Mouse (Mus musculus): ENCODE data around the gene Pald1.

Gene Pald1

DNA sequence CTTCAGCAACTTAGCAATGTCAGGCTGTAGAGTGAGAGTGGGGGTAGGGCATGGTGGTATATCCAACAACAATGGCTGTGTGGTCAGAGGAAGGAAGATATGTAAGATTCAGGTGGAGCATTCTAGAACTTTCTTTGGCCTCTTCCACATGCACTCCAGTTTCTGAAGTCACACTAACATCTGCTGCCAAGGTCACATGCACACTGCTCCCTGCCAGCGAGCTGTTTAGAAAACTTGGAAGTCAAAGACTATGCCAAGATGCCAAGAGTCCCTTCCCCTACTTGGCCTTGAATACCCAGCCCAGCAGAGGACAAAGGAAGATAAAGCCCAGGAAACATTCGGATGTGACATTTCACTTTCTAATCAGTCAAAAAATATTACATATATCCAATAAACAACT, 19.6 kb upstream of the Pald1 start:
- in situ Hi-C loops (cut with MboI, MseI): no loop called here

DNA sequence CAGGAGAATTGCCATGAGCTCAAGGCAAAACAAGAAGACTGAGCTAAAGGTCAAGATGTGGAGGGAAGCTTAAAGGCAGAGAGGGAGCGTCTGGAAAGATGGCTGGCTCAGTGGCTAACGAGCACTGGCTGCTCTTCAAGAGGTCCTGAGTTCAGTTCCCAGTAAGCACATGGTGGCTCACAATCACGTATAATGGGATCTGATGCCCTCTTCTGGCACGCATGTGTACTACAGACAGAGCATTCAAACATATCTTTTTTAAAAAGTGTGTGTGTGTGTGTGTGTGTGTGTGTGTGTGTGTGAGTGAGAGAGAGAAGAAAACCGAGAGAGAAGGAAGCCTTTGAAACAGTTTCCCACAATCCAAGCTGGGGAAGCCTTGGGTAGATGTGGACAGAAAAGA, 19.1 kb upstream of the Pald1 start:
- in situ Hi-C loops (cut with MboI, MseI): no loop called here

DNA sequence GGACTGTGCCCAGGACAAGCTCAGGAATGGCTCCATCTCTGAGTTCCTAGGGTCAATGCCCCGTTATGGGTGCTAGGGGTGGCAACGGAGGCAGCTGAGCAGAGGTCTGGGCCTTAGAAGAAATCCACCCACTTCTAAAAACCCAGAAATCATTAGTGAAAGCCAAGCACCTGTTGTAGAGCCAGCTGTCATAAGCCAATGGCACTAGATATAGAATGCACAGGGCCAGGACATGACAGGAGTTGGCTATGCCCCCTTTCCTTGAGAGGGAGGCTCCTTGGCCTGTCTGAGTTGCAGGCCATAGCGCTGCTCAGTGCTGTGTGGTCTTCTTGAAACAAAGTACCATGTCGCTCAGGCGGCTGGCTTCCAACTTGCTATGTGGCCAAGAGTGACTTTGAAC, 17.1 kb upstream of the Pald1 start:
- in situ Hi-C loops (cut with MboI, MseI): no loop called here

DNA sequence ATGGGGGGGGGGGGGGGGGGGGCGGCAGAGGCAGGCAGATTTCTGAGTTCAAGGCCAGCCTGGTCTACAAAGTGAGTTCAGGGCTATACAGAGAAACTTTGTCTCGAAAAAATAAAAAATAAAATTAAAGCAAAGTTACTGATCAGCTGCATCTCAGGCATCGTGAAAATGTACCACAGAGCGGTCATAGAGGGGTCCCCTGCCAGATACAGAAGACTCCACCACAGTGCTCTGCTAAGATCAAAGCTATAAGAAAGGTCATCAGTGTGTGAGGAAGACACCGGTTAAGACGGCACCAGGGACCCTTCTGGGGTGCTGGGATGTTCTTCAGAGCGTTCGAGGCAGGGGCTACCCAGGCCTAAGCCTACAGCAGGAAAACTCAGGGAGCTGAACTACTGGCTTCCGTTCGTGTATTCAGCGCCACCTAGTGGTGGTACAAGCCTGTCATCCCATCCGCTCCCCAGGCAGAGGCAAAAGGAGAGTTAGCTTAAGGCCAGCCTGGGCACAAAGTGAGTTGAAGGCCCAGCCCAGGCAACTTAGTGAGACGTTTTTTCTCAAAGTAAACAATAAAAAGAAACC, 15.9 kb upstream of the Pald1 start:
- in situ Hi-C loops (cut with MboI, MseI): no loop called here

DNA sequence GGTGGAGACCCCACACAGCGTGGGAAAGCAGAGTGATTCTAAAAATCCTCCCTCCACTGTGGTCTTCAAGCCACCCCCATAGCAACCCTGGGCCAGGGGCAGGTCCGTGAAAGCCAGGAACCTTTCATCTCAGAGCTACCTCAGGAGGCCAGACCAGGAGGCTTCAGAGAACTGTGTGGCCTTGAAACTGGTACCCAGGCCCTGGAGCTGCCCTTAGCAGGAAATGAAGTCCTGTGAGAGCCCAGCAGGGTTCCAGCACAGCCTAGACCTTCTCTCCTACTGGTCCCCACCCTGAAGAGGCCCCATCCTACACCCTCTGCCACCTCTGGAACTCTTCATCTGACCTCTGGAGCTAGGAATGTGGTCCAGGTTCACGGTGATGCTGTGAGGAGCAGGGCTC, 14.8 kb upstream of the Pald1 start:
- in situ Hi-C loops (cut with MboI, MseI): no loop called here

DNA sequence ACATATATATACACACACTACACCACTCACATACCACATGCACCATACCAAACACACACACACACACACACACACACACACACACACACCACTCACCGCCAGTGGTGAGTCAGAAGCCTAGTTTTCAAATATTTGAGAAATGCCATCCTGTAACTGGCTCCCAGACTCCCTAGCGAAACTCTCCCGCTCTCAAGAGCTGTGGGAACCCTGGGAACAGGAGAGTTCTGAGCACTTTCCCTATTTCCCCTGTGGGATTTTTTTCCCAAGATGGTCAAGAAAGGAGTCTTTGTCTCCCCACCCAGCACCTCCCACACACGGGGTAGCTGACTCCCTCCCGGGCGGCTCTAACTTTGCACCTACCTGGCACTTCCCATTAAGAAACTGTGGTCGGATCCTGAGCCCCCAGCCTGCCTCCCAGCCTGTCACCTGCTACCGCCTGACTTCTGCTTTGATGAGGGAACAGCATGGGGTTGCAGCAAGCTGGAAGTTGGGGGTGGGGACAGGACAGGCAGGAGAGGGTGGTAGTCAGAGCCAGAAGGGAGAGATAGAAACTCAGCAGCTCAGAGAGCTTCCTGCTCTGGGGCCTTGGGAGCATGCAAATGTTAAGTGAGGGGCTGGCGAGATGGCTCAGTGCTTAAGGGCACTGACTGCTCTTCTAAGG, 11.3 kb upstream of the Pald1 start:
- in situ Hi-C loops (cut with MboI, MseI): no loop called here

DNA sequence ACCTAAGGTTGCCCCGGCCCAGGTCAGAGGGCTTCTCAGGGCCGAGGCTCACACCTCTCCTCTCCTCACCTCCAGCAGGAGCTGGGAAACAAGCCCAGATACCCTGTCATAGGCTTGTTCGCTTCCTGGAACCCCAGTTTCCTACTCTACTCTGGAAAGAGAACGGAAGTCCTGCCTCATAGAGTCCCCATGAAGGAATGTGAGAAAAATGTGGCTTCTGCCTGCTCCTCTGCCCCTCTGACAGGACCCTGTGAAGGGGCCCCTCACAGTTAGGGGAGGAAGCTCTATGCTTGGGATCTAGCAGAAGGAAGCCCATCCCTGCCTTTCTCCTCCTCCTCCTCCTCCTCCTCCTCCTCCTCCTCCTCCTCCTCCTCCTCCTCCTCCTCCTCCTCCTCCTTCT, 9.3 kb upstream of the Pald1 start:
- in situ Hi-C loops (cut with MboI, MseI): no loop called here

DNA sequence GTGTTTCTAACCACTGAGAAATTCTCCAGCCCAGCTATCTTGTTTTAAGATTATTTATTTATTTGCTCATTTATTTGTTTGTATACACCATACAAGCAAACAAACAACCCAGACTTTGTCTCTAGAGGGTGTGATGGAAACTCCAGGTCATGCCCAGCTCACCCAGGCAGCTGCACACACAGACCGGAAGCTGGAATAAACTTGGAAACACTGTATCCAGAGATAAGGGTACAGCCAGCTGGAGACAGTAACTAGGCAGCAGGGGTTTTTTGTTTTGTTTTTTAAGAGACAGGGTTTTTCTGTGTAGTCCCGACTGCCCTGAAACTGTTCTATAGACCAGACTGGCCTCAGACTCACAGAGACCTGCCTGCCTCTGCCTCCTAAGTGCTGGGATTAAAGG, 6.8 kb upstream of the Pald1 start:
- in situ Hi-C loops (cut with MboI, MseI): no loop called here

DNA sequence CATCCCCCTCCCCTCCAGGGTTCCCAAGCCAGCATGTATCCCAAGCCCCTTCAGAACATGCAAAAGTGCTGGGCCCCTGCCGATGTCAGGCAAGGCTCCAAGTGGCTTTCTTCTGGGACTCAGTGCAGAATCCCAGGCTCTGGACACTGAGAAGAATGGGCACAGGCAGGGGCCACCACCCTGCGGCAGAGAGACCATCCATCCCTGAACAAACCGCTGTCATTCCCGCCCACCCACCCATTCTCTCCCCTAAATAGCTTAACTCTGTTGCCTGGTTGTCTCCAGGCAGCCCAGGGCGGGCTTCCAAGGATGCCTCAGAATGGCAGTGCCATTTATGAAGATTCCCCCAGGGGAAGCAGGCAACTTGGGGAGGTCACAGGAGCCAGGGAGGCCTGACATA, 5.7 kb upstream of the Pald1 start:
- in situ Hi-C loops (cut with MboI, MseI): no loop called here

DNA sequence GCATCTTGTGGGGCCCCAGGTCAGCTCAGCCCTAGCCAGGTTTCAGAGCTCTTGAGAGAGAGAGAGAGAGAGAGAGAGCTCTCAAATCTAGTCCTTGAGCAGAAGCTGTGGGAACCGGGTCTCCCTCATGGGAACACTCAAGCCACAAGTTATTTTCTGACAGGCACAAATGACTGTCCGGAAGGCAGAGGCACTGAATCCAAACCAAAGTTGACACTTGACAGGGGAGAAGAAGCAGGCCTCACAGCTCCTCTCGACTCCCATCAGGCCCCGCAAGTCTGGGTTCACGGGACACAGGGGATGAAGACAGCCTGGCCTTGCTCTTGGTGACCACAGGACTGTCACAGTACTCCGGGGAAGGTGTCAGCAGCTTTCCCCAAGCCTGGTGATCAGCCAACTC, 3.0 kb upstream of the Pald1 start:
- in situ Hi-C loops (cut with MboI, MseI): no loop called here

DNA sequence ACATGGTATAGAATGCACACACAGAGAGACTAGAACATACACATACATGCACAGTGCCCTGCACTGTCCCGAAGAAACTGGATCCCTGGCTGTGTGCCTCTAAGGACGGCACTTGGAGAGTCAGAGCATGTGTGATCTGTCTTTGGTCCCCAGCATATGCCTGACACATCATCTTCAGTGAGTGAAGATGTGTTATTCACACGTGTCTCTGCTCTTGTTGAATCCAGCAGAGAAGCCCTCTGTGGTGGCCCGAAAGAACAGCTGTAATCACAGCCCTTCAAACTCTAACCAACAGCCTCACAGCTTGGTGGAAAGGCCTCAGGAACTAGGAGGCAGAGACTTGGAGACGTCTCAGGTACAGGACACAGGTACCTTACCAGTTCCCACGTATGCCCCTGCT, 1.8 kb upstream of the Pald1 start:
- in situ Hi-C loops (cut with MboI, MseI): no loop called here

DNA sequence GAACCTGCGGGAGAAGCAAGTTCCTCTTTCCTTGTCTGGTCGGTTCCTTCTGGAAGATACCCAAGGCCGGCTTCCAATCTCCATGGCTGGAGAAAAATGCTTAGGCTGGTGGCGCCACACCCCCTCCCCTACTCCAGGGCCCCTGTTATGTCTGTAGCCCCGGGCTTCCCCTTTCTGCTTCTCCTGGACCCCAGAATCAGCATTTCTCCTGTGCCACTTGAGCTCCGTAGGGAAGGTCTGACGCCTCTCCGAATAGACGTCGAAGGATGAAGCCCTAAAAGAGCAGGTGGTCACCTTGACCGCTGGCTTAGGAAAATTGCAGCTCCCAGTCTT, 351 bp upstream of the Pald1 start:
- in situ Hi-C loops (cut with MboI, MseI): no loop called here

DNA sequence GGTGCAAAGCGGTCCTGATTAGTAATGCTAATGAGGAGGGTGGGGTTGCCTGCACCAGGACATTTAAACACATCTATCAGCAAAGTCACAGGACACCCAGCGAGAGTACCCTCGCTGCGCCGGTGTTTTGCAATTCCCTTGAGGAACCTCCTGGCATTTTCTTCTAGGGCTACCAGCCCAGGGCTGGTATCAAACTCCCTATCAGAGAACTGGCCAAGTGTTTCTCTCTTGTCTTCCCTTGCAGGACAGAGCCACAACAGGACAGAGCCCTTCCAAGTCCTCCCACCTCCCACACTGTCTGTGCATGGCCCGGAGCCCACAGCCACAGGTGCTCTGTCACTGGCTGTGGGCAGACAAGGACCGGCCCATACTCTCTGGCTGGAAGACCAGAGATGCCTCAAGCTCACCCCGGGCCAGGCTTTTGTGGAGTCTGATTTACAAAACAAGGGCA, 1.0 kb downstream of the Pald1 start:
- in situ Hi-C loops (cut with MboI, MseI): no loop called here

DNA sequence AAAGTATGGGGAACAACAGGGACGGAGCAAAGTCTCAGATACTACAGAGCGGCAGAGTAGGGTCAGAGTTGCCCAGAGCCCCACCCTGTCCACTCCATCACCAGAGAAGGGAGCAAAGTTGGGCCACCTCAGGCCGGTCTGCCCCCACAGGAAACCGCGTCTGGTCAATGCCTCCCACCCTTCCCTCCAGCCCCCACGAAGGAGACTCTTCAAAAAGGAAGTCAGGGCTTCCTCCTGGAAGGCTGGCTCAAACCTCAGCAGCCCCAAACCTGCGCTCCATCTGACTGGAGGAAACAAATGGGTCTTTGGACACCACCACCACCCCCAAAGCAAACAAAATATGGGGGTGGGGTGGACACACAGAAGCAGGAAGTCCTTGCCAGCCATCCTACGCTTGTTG, 1.5 kb downstream of the Pald1 start:
- in situ Hi-C loops (cut with MboI, MseI): no loop called here

DNA sequence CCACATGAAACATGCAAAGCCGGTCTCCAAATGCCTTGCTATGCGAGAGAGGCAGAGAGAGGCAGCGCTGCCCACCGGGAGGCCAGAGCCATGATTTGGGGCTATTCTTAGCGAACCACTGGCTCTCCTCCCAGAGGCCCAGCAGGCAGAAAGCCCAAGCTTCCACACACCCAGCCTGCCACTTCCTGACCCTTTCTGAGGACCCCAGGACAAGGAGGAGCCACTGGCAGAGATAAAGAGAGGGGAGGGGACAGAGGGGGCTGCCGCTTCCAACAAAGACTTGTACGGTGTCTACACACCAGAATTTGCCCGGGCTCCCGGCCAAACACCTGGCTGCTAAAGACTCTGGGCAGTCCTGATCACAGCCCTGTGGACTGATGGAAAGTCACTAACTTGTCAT, 3.1 kb downstream of the Pald1 start:
- in situ Hi-C loops (cut with MboI, MseI): no loop called here

DNA sequence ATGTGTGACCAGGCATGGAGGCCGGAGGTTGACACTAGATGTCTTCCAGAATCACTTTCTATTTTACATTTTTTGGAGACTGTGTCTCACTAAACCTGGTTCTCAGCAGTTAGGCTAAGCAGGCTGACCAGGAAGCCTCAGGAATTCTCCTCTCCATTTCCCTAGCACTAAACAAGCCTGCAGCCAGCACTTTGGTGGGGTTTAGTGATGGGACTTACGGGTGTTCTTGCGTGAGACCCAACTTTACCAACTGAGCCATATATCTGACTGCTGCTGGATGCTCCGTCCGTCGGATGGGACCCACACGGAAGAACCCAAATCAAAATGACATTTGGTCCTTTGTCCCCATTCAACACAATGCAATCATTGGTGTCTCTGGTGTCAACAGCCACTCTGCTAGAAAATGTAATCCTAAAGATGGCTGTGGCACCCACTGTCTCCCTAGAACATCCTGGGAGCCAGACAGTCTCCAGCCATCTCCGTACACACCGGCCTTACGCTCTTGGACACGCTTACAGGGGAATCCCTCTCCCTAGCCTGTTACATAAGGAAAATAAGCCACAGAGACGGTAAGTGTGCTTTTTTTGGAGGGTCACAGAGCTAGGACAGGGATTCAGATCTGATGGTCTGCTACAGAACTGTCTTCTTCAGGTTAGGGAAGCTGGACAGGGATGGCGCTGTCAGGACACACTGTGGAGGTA, 3.8 kb downstream of the Pald1 start:
- in situ Hi-C loops (cut with MboI, MseI): no loop called here

DNA sequence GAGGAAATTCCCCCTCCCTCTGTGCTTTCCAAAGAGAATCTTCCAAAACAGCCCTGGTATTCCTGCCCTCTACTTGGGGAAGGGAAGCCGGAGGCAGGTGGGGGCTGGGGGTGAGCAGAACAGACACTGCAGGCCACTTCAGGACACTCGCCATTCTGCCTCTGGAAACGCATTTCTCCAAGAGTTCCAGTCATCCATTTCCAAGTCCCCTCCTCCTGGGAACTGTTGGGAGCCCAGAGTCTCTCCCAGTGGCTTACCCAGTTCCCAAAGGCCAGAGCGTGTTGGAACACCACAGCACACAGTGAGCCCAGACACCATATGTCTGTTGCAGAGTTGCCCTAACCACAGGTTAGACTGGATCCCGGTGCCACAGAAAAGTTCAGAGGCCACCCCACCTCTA, 4.6 kb downstream of the Pald1 start:
- in situ Hi-C loops (cut with MboI, MseI): no loop called here

DNA sequence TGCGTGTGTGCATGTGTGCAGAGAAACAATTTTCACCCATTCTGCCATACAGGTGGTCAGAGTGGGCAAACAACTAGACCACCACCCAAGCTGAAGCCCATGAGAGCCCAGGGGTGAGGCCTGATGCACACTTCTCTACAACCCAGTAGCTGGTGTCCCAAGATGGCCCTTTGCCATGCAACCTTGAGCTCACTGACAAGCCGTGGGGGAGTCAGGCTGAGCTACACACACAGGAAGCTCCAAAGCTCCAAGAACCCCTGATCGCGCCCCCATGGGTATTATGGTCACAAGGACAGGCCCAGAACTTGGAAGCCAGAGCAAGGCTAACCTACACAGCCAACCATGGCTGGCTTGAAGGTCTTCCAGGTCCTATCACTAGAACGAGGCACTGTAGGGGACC, 5.3 kb downstream of the Pald1 start:
- in situ Hi-C loops (cut with MboI, MseI): no loop called here

DNA sequence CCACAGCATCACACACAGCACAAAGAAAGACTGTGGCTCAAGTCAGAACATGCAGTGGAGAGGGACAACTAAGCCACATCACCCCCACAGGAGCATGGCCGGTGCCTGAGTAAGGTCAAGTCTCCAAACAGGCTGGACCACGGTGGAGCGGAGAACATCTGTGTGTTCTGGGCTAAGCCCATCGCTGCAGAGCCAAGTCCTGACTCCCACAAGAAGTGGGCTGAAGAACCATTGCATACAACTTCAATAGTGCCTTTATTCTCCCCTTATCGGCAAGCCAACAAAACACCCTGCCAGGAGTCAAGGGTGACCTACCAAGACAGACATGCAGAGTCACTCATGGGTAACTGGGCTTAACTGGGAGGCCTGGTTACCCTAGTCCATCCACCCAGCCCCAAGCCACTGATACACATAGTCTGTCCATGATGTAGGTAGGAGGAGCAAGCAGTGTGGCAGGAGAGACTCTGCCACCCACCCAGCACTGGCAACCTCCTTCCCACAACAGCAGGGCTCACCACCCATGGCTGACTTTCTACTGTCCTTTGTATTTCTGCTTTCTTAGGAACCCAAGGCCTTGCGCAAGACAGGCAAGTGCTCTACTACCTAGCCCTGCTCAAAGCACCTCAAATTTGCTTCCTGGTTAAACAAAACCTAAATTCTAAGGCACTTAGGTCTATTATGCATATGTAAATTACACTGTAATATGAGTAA, 8.4 kb downstream of the Pald1 start:
- in situ Hi-C loops (cut with MboI, MseI): no loop called here

DNA sequence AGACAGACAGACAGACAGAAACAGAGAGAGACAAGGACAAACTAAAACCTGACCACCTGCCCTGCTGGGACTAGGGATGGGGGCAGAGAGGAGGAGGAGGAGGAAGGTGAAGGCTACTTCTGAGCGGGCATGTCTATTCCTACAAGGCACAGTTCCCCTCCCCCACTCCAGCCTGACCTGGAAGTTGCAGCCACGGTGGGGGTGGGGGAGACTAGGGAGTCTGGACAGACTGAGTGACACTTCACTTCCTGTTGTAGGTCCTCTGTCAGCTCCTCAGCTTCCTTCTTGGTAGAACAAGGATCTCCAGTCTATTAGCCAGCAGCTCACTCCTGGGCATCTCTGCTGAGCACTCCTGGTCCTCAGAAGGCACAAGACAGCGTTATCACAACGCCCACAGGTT, 9.3 kb downstream of the Pald1 start:
- in situ Hi-C loops (cut with MboI, MseI): no loop called here

DNA sequence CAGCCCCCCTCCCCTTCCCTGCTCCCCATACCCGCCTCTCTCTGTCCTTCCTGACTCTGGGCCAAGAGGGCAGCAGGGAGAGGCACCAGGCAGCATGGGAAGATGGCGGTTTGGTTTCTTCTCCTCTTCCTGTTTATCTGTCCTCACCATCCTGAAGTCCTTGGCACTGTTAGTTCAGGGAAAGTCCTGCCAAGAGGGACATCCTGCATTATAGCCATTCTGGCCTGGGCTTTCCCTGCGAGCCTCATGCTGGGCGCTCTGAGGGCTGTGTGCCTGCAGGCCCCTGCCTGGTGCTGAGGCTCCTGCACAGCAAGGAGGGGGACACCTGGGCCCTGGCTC, 10.8 kb downstream of the Pald1 start:
- in situ Hi-C loops (cut with MboI, MseI): no loop called here

DNA sequence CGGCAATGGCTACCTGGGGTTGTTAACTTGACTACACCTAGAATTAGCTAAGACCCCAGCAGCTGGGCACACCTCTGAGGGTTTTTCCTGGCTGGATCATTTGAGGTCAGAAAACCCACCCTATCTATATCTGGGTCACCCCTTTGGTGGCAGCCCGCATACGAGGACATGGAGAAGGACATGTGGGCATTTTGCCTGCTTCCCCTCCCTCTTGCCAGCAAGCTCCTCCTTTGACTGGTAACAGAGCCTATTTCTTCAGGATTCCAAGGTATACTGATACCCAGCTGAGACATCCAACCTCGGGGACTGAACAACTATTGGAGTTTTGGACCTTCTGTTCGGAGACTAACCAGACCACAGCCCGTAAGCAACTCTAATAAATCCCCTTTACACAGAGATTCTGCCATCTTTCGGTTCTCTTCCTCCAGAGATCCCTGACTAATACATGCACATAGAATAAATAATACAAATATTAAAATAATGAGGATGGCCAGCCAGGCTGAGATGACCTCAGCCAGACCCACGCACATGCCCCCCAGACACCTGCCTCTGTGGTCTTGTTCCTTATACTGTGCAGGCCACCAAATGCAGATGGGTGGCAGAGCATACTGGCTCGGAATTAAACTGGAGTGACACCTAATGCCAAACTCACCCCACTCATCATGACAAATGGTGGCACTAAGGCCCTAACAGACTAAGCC, 11.3 kb downstream of the Pald1 start:
- in situ Hi-C loops (cut with MboI, MseI): no loop called here

Measured in T-helper 2 cell (primary cell).